ENCODE assay signal across 27 mouse cellular contexts in genomic region chr13:3787102-3787501, GRCm38 (mm10). TPM values are rescaled to one million over a fixed set of nuclear protein-coding genes. Genes with fewer than 3 reads are reported as not detected.
DNase-seq lines count a peak whose midpoint lies in the region; ATAC-seq and TF ChIP-seq lines count a peak whose summit lies in the region.
"Had no signal": no experiment of that assay in that cellular context is flagged by ENCODE, and none has a peak within 500 bp of the region (broad histone marks: within the 10 kb centered on the region; RNA-seq: fewer than 3 reads in every experiment).

No protein-coding gene starts in this region.

- 33% methylated on average over 4 of the region's 4 CpGs for WGBS in kidney, adult 2 months
- 31% methylated on average over 4 of the region's 4 CpGs for WGBS in lung, embryonic 16.5 days
- 59% methylated on average over 4 of the region's 4 CpGs for WGBS in hindbrain, postnatal 0 days
- 72% methylated on average over 4 of the region's 4 CpGs for WGBS in midbrain, embryonic 13.5 days

- no peaks in the 10 kb centered on the region for H3K9me3 ChIP-seq in lung, embryonic 16.5 days (ENCODE audit: control insufficient read depth, low read length)
- H3K9me3 ChIP-seq in hindbrain, postnatal 0 days (ENCODE audit: low read length), result no peaks in the 10 kb centered on the region
- H3K9me3 ChIP-seq in midbrain, embryonic 13.5 days, result no peaks in the 10 kb centered on the region
- H3K9me3 ChIP-seq: embryonic facial prominence, embryonic 15.5 days; heart, embryonic 13.5 days; hindbrain, embryonic 13.5 days; limb, embryonic 10.5 days; liver, embryonic 13.5 days; midbrain, embryonic 12.5 days; neural tube, embryonic 12.5 days had no signal

- peaks cover 6% of the 10 kb centered on the region; the same call in 1 of the 2 replicates for H3K4me1 ChIP-seq in kidney, adult 2 months (ENCODE audit: control insufficient read depth, insufficient read depth, low read length)
- H3K4me1 ChIP-seq in lung, embryonic 16.5 days (replicated peaks; ENCODE audit: control insufficient read depth, insufficient read depth, low read length), result peaks cover 9% of the 10 kb centered on the region; the same call in 1 of the 2 replicates
- no peaks in the 10 kb centered on the region for H3K4me1 ChIP-seq in hindbrain, postnatal 0 days (ENCODE audit: insufficient read depth, low read length)
- peaks cover 4% of the 10 kb centered on the region; the same call in 1 of the 2 replicates for H3K4me1 ChIP-seq in midbrain, embryonic 13.5 days (replicated peaks)
- H3K4me1 ChIP-seq: liver, embryonic 13.5 days; midbrain, embryonic 12.5 days; neural tube, embryonic 12.5 days had no signal

- TF ChIP-seq POLR2A in kidney, adult 2 months (IDR thresholded peaks at IDR 0.05; ENCODE audit: low read depth, low read length), result no peak

- no peak overlapping the region for H3K27ac ChIP-seq in kidney, adult 2 months (ENCODE audit: insufficient read depth, low read depth, low read length)
- H3K27ac ChIP-seq in lung, embryonic 16.5 days (ENCODE audit: low read length), result peak overlapping the region; percentile 11; the same call in 1 of the 2 replicates
- H3K27ac ChIP-seq in hindbrain, postnatal 0 days, result no peak overlapping the region
- H3K27ac ChIP-seq in midbrain, embryonic 13.5 days, result no peak overlapping the region
- H3K27ac ChIP-seq: embryonic facial prominence, embryonic 15.5 days; gastrocnemius, adult 2 months; heart, embryonic 13.5 days; hindbrain, embryonic 13.5 days; kidney, postnatal 0 days; limb, embryonic 10.5 days; liver, embryonic 13.5 days; midbrain, embryonic 12.5 days; neural tube, embryonic 12.5 days had no signal

- H3K9ac ChIP-seq in lung, embryonic 16.5 days (ENCODE audit: low read length), result no peak overlapping the region
- no peak overlapping the region for H3K9ac ChIP-seq in hindbrain, postnatal 0 days (replicated peaks; ENCODE audit: low read length)
- H3K9ac ChIP-seq in midbrain, embryonic 13.5 days (replicated peaks), result no peak overlapping the region
- H3K9ac ChIP-seq: embryonic facial prominence, embryonic 15.5 days; forebrain, postnatal 0 days; heart, embryonic 13.5 days; hindbrain, embryonic 13.5 days; liver, embryonic 13.5 days; midbrain, embryonic 12.5 days; neural tube, embryonic 12.5 days had no signal

- no peak overlapping the region for H3K4me2 ChIP-seq in lung, embryonic 16.5 days (ENCODE audit: low read depth, low read length)
- H3K4me2 ChIP-seq in hindbrain, postnatal 0 days (ENCODE audit: low read depth, low read length), result no peak overlapping the region
- no peak overlapping the region for H3K4me2 ChIP-seq in midbrain, embryonic 13.5 days (replicated peaks)
- H3K4me2 ChIP-seq: embryonic facial prominence, embryonic 15.5 days; heart, embryonic 13.5 days; hindbrain, embryonic 13.5 days; liver, embryonic 13.5 days; midbrain, embryonic 12.5 days; neural tube, embryonic 12.5 days had no signal

- H3K36me3 ChIP-seq in kidney, adult 2 months (ENCODE audit: control insufficient read depth, insufficient read depth, low read length), result no peaks in the 10 kb centered on the region
- no peaks in the 10 kb centered on the region for H3K36me3 ChIP-seq in lung, embryonic 16.5 days (ENCODE audit: control insufficient read depth, insufficient read depth, low read length)
- no peaks in the 10 kb centered on the region for H3K36me3 ChIP-seq in hindbrain, postnatal 0 days (ENCODE audit: insufficient read depth, low read length)
- no peaks in the 10 kb centered on the region for H3K36me3 ChIP-seq in midbrain, embryonic 13.5 days
- H3K36me3 ChIP-seq: embryonic facial prominence, embryonic 15.5 days; heart, embryonic 13.5 days; hindbrain, embryonic 13.5 days; limb, embryonic 10.5 days; liver, embryonic 13.5 days; midbrain, embryonic 12.5 days; neural tube, embryonic 12.5 days had no signal

- ATAC-seq in lung, embryonic 16.5 days (ENCODE audit: low read depth), result peak; percentile 69
- no peak for ATAC-seq in hindbrain, postnatal 0 days
- no peak for ATAC-seq in midbrain, embryonic 13.5 days
- ATAC-seq: forebrain, postnatal 0 days had no signal

- DNase-seq in kidney, adult 2 months, result peak; percentile 82
- no peak for DNase-seq in kidney, postnatal 10 days
- no peak for DNase-seq in lung, postnatal 14 days
- DNase-seq in kidney, postnatal 36 days, result peak; percentile 64 to 66
- no peak for DNase-seq in hindbrain, postnatal 0 days (ENCODE audit: low spot score)
- DNase-seq: adrenal gland, adult 8-10 months; cerebellum, adult 11-12 months; cerebellum, postnatal 14 days; forebrain, postnatal 0 days; gastrocnemius, adult 2 months; liver, embryonic 13.5 days; thymus, postnatal 36 days had no signal

- H3K27me3 ChIP-seq in kidney, adult 2 months (replicated peaks; ENCODE audit: control insufficient read depth, insufficient read depth, low read length), result no peaks in the 10 kb centered on the region
- H3K27me3 ChIP-seq in lung, embryonic 16.5 days (ENCODE audit: control insufficient read depth, insufficient read depth, low read depth, low read length), result no peaks in the 10 kb centered on the region
- H3K27me3 ChIP-seq in hindbrain, postnatal 0 days (ENCODE audit: insufficient read depth, low read length), result no peaks in the 10 kb centered on the region
- H3K27me3 ChIP-seq in midbrain, embryonic 13.5 days, result no peaks in the 10 kb centered on the region
- H3K27me3 ChIP-seq: embryonic facial prominence, embryonic 15.5 days; heart, embryonic 13.5 days; hindbrain, embryonic 13.5 days; liver, embryonic 13.5 days; midbrain, embryonic 12.5 days; neural tube, embryonic 12.5 days had no signal

- no peak for TF ChIP-seq CTCF in kidney, adult 2 months (conservative IDR thresholded peaks at IDR 0.05; ENCODE audit: insufficient read depth, insufficient read length, low read depth, low read length)
- TF ChIP-seq CTCF in hindbrain, postnatal 0 days (IDR thresholded peaks at IDR 0.05; ENCODE audit: low read depth), result no peak

- no peak overlapping the region for H3K4me3 ChIP-seq in kidney, adult 2 months (ENCODE audit: insufficient read depth, low read depth, low read length)
- H3K4me3 ChIP-seq in lung, embryonic 16.5 days (ENCODE audit: low read length), result no peak overlapping the region
- no peak overlapping the region for H3K4me3 ChIP-seq in hindbrain, postnatal 0 days (ENCODE audit: low read length)
- no peak overlapping the region for H3K4me3 ChIP-seq in midbrain, embryonic 13.5 days (replicated peaks)
- H3K4me3 ChIP-seq: embryonic facial prominence, embryonic 15.5 days; gastrocnemius, adult 2 months; heart, embryonic 13.5 days; hindbrain, embryonic 13.5 days; limb, embryonic 10.5 days; liver, embryonic 13.5 days; midbrain, embryonic 12.5 days; neural tube, embryonic 12.5 days had no signal

RNA-seq across cellular contexts. Expression of gene Calml3, which starts 17.0 kb away (rescaled TPM):
- 1.7 and 2.5 TPM in 2 replicates for polyA plus RNA-seq in kidney, adult 2 months (2012; rRNA removed)
- polyA plus RNA-seq in lung, embryonic 16.5 days (2015; fragmentation: Nextera tagmentation; extraction: Ambion mirVana), result 0.24 and 0.39 TPM in 2 replicates
- total RNA-seq in hindbrain, postnatal 0 days (2014; rRNA removed), result not detected in 2 replicates
- not detected in 2 replicates for polyA plus RNA-seq in hindbrain, postnatal 0 days (2015; fragmentation: Nextera tagmentation; extraction: Ambion mirVana)
- not detected in 2 replicates for polyA plus RNA-seq in midbrain, embryonic 13.5 days (2015; fragmentation: Nextera tagmentation; extraction: Ambion mirVana)
- total RNA-seq: forebrain, postnatal 0 days; gastrocnemius, adult 2 months; granulocyte monocyte progenitor cell, adult 5-6 weeks; heart, postnatal 25 days; layer of hippocampus, postnatal 10 days; megakaryocyte progenitor cell, adult 5-6 weeks had no signal
- polyA plus RNA-seq: forebrain, postnatal 0 days; heart, embryonic 13.5 days; hindbrain, embryonic 13.5 days; limb, embryonic 10.5 days; liver, embryonic 13.5 days; midbrain, embryonic 12.5 days; neural tube, embryonic 12.5 days had no signal

RNA-seq across cellular contexts. Expression of gene Calm4, which starts 50.5 kb away (rescaled TPM):
- not detected in 2 replicates for polyA plus RNA-seq in kidney, adult 2 months (2012; rRNA removed)
- polyA plus RNA-seq in lung, embryonic 16.5 days (2015; fragmentation: Nextera tagmentation; extraction: Ambion mirVana), result 6.2 TPM in 1 of 2 replicates, not detected in the other
- not detected in 2 replicates for total RNA-seq in hindbrain, postnatal 0 days (2014; rRNA removed)
- 0.16 TPM in 1 of 2 replicates, not detected in the other for polyA plus RNA-seq in hindbrain, postnatal 0 days (2015; fragmentation: Nextera tagmentation; extraction: Ambion mirVana)
- not detected in 2 replicates for polyA plus RNA-seq in midbrain, embryonic 13.5 days (2015; fragmentation: Nextera tagmentation; extraction: Ambion mirVana)
- total RNA-seq: adrenal gland, adult 8-10 months; forebrain, postnatal 0 days; gastrocnemius, adult 2 months; granulocyte monocyte progenitor cell, adult 5-6 weeks; heart, postnatal 25 days; layer of hippocampus, postnatal 10 days; left cerebral cortex, adult 8-10 months; megakaryocyte progenitor cell, adult 5-6 weeks had no signal
- polyA plus RNA-seq: C2C12; forebrain, postnatal 0 days; heart, embryonic 13.5 days; hindbrain, embryonic 13.5 days; kidney, postnatal 0 days; limb, embryonic 10.5 days; liver, embryonic 13.5 days; midbrain, embryonic 12.5 days; neural tube, embryonic 12.5 days had no signal

Comparison
In these comparisons a context has a peak if more than half of its experiments do, and no peak if none do; other contexts are left out.
1. DNase-seq: peak in kidney, adult 2 months (single experiment) and kidney, postnatal 36 days (2 of 2); none in kidney, postnatal 10 days (single experiment), lung, postnatal 14 days (single experiment) and hindbrain, postnatal 0 days (single experiment).